Mouse (Mus musculus): ENCODE measurements around the gene Alk.
A peak's percentile ranks its signal among the peaks of the same experiment; 100 is the strongest.

GRCm38 (mm10) chr17:72278296-72278695 is 326.1 kb downstream of the Alk start:
- 0 out of 2 replicates have a peak, but pooled peaks have one; percentile 7 for TF ChIP-seq CTCF (IDR thresholded peaks at IDR 0.05; ENCODE audit: low read depth)
- no peak for TF ChIP-seq EP300 (IDR thresholded peaks at IDR 0.05; ENCODE audit: low read depth)

All from liver, postnatal 0 days (tissue).